Mouse (Mus musculus): ENCODE measurements around the gene Gm8267.

DNA sequence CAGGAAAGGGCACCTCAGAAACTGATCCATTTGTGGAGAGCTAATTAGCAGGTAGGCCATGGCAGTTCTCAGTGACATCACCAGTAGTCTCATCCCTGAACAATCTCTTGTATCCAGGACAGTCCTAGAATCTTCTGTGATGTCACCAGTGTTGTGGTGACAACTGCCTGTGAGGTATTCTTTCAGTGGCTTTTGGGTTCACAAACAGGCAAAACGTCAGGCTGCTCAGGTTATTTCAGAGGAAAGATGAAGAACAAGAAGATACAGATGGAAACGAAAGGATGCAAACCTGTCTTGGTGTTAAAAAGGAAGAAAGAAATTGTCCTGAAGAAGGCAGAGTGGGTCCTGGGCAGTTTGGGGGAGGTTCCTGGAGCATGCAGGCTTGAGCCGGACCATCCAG, at the start of gene Gm8267:
- no peak for TF ChIP-seq EP300 (IDR thresholded peaks at IDR 0.05)
- TF ChIP-seq CTCF (IDR thresholded peaks at IDR 0.05): no peak

Measured in lung, postnatal 0 days (tissue).